Mouse (Mus musculus) ovary, postnatal 36 days (tissue): ENCODE measurements at regions not wholly inside any gene's neighbourhood (a gene's known extent, or its start where the extent isn't known, plus 50 kb on each side); places are given as distances from the start of the nearest gene placed in this dataset.

Source experiments
- DNase-seq: peaks from one replicate; pipeline ENCODE4 v3.0.0; 2022; ENCODE audit warnings: low spot score, mixed read lengths

- no peak for DNase-seq
Observed at GRCm38 (mm10) chr11:6785471-6785870, 52.0 kb downstream of the Gm11983 start.

- DNase-seq: no peak
Observed at GRCm38 (mm10) chr11:6782826-6783225, 54.6 kb downstream of the Gm11983 start.

- DNase-seq: no peak
Observed at GRCm38 (mm10) chr11:6779752-6780151, 57.7 kb downstream of the Gm11983 start.

GRCm38 (mm10) chr11:6778596-6779360 is 58.7 kb downstream of the Gm11983 start:
- no peak for DNase-seq

- DNase-seq: no peak
Observed at GRCm38 (mm10) chr11:6777566-6777965, 59.9 kb downstream of the Gm11983 start.

GRCm38 (mm10) chr11:6774656-6775055 is 62.8 kb downstream of the Gm11983 start:
- no peak for DNase-seq

- no peak for DNase-seq
Observed at GRCm38 (mm10) chr11:6773951-6774350, 63.5 kb downstream of the Gm11983 start.

- no peak for DNase-seq
Observed at GRCm38 (mm10) chr11:6773364-6773763, 64.1 kb downstream of the Gm11983 start.

- no peak for DNase-seq
Observed at GRCm38 (mm10) chr11:6769437-6769765, 68.1 kb downstream of the Gm11983 start.

GRCm38 (mm10) chr11:6768599-6769436 is 68.6 kb downstream of the Gm11983 start:
- peak; percentile 76 for DNase-seq

- DNase-seq: no peak
Observed at GRCm38 (mm10) chr11:6766725-6767124, 70.7 kb downstream of the Gm11983 start.

GRCm38 (mm10) chr11:6765333-6765957 is 72.0 kb downstream of the Gm11983 start:
- DNase-seq: no peak

GRCm38 (mm10) chr11:6764186-6764585 is 73.3 kb downstream of the Gm11983 start:
- DNase-seq: no peak

GRCm38 (mm10) chr11:6763001-6763400 is 74.5 kb downstream of the Gm11983 start:
- no peak for DNase-seq

- DNase-seq: no peak
Observed at GRCm38 (mm10) chr11:6761876-6762628, 75.4 kb downstream of the Gm11983 start.

GRCm38 (mm10) chr11:6759578-6759977 is 77.9 kb downstream of the Gm11983 start:
- no peak for DNase-seq

- DNase-seq: no peak
Observed at GRCm38 (mm10) chr11:6739439-6739838, 81.1 kb downstream of the Ramp3 start.

- DNase-seq: no peak
Observed at GRCm38 (mm10) chr11:6738581-6738980, 80.3 kb downstream of the Ramp3 start.

- no peak for DNase-seq
Observed at GRCm38 (mm10) chr11:6738163-6738562, 79.8 kb downstream of the Ramp3 start.

GRCm38 (mm10) chr11:6734746-6735430 is 76.6 kb downstream of the Ramp3 start:
- no peak for DNase-seq

- no peak for DNase-seq
Observed at GRCm38 (mm10) chr11:6731505-6731904, 73.2 kb downstream of the Ramp3 start.
